Mouse (Mus musculus) thymus, adult 2 months (tissue): ENCODE data around the gene Ap5b1.

Source experiments
- CTCF ChIP-seq: fragments of 200-500 bp; IDR thresholded peaks from 2 replicates; pipeline ENCODE4 v1.5.1; 2012; ENCODE audit warnings: mild to moderate bottlenecking, control low read depth, low read length, moderate library complexity, borderline replicate concordance; ENCODE audit not compliant: control insufficient read depth, poor library complexity, insufficient read depth; ENCODE audit errors: extremely low read depth
- POLR2A ChIP-seq: fragments of 200-500 bp; IDR thresholded peaks from 2 replicates; pipeline ENCODE4 v1.6.1; 2012; ENCODE audit warnings: mild to moderate bottlenecking, low read length, control low read depth, moderate library complexity; ENCODE audit not compliant: control insufficient read depth, poor library complexity, insufficient read depth; ENCODE audit errors: extremely low read depth

DNA sequence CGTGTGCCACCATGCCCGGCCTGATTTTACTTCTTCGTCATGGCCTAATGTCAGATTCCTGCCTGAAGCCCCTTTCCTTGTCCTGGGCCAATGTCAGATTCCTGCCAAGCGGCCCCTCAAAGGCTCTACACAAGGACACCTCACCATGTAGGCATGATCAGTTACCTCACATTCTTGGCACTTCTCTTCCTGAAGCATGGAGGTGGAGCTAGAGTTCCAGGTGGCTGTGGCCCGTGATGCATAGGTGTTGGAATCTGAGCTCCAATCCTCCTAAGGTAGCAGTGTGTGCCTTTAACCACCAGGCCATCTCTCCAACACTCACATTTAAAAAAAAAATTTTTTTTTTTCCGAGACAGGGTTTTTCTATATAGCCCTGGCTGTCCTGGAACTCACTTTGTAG, 13.0 kb downstream of the Ap5b1 start:
- no peak for TF ChIP-seq CTCF
- TF ChIP-seq POLR2A, result no peak
